Mouse (Mus musculus) embryo, embryonic 9.5 days (tissue): ENCODE measurements at regions not wholly inside any gene's neighbourhood (a gene's known extent, or its start where the extent isn't known, plus 50 kb on each side); places are given as distances from the start of the nearest gene placed in this dataset.
"Not testable (repeated sequence)": the region's sequence is repeated elsewhere in the genome, so short reads cannot be mapped to it uniquely, and the experiment has no call there.

Experiments used
- DNase-seq: peaks from one replicate; pipeline ENCODE4 v3.0.0-alpha.2; 2017; ENCODE audit errors: extremely low spot score

GRCm38 (mm10) chr2:81848836-81849410 lies 204.1 kb upstream of the Zfp804a start:
- DNase-seq, result peak; percentile 12

GRCm38 (mm10) chr2:81849927-81850326 lies 203.1 kb upstream of the Zfp804a start:
- DNase-seq, result no peak

DNA sequence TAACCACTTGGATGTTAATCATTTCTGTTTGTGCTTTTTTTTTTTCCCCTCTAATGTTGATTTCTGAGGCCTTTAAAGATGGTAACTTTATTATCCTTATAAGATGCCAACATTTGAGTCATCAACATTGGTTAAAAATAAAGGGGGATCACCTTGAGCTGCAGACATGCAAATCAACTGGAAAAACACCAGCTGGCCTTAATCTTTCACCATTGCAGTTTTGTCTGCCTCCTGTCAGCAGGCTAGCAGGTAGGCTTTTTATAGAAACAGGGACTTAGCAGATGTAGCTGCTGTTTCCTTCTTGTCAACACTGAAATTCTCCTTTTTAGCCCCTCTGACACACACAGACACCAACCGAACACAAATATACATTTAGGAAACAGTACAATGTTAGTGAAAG lies 167.6 kb upstream of the Zfp804a start:
- no peak for DNase-seq

- DNase-seq, result not testable (repeated sequence)
These were observed 160.5 kb upstream of the Zfp804a start for GRCm38 (mm10) chr2:81892570-81892969.

DNA sequence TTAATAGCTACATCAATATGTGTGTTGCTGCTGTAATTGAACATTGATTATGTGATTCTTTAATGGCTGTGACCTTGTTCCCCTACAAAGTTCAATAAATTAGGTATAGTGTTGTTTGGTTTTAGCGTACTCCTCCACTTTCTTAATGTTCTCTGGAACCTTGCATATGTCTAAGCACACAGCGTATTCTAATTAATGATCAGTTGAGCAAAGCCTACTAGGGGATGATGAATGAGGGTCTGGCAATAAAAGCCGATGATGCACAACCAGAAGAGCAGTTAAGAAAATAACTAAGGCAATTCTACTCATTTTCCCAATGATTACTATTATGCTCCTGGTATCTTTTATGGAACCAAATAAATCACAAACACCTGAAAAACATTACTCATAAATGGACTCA lies 113.7 kb upstream of the Zfp804a start:
- DNase-seq, result no peak
